Mouse (Mus musculus) spleen, adult 18-20 months (tissue): ENCODE measurements around the gene Ap1m2.
A peak's percentile ranks its signal among the peaks of the same experiment; 100 is the strongest.
"Not testable (repeated sequence)": the region's sequence is repeated elsewhere in the genome, so short reads cannot be mapped to it uniquely, and the experiment has no call there.

Experiments used
- DNase-seq, 2 experiments: peaks; one replicate each; pipeline ENCODE4 v3.0.0; 2022; ENCODE audit warnings: mixed read lengths in 2 of 2

The Ap1m2 gene

GRCm38 (mm10) chr9:21327569-21327968 lies 15.4 kb upstream of the Ap1m2 start:
- no peak for DNase-seq

GRCm38 (mm10) chr9:21324269-21324668 lies 12.1 kb upstream of the Ap1m2 start:
- no peak for DNase-seq

- DNase-seq, result not testable (repeated sequence)
Observed at GRCm38 (mm10) chr9:21322917-21323297, 10.8 kb upstream of the Ap1m2 start.

- DNase-seq, result peak in 1 of 2 experiments; percentile 40
Observed at GRCm38 (mm10) chr9:21322211-21322916, 10.2 kb upstream of the Ap1m2 start.

- peak; percentile 66 to 72 for DNase-seq
Observed at GRCm38 (mm10) chr9:21321513-21321835, 9.3 kb upstream of the Ap1m2 start.

GRCm38 (mm10) chr9:21320619-21321512 lies 8.7 kb upstream of the Ap1m2 start, which contains the start of gene Slc44a2:
Gene Slc44a2 (plus strand): TSS chr9:21320698.
- DNase-seq, result peak; percentile 85 to 95

GRCm38 (mm10) chr9:21320280-21320618 lies 8.1 kb upstream of the Ap1m2 start:
- DNase-seq, result no peak

GRCm38 (mm10) chr9:21319503-21319902 lies 7.4 kb upstream of the Ap1m2 start:
- DNase-seq, result no peak

GRCm38 (mm10) chr9:21318792-21319191 lies 6.7 kb upstream of the Ap1m2 start:
- DNase-seq, result no peak

GRCm38 (mm10) chr9:21316696-21317095 lies 4.6 kb upstream of the Ap1m2 start:
- DNase-seq, result no peak

- DNase-seq, result no peak
Observed at GRCm38 (mm10) chr9:21315421-21315820, 3.3 kb upstream of the Ap1m2 start.

GRCm38 (mm10) chr9:21314367-21315140 lies 2.4 kb upstream of the Ap1m2 start:
- no peak for DNase-seq

- peak; percentile 80 to 94 for DNase-seq
Observed at GRCm38 (mm10) chr9:21313394-21313793, 1.3 kb upstream of the Ap1m2 start.

- no peak for DNase-seq
Observed at GRCm38 (mm10) chr9:21311695-21312094, 442 bp downstream of the Ap1m2 start.

GRCm38 (mm10) chr9:21309150-21309741 lies 2.9 kb downstream of the Ap1m2 start:
- DNase-seq, result peak in 1 of 2 experiments; percentile 51

- no peak for DNase-seq
Observed at GRCm38 (mm10) chr9:21305065-21305464, 7.1 kb downstream of the Ap1m2 start.

- no peak for DNase-seq
Observed at GRCm38 (mm10) chr9:21299014-21299413, 13.1 kb downstream of the Ap1m2 start.

- DNase-seq, result no peak
Observed at GRCm38 (mm10) chr9:21292271-21292670, 19.9 kb downstream of the Ap1m2 start.

GRCm38 (mm10) chr9:21291868-21292267 lies 20.3 kb downstream of the Ap1m2 start:
- DNase-seq, result not testable (repeated sequence)

GRCm38 (mm10) chr9:21291022-21291787 lies 20.9 kb downstream of the Ap1m2 start, which contains the start of gene Cdkn2d:
Gene Cdkn2d (minus strand): TSS chr9:21291407.
- peak; percentile 100 for DNase-seq

- no peak for DNase-seq
Observed at GRCm38 (mm10) chr9:21290589-21290988, 21.5 kb downstream of the Ap1m2 start.

GRCm38 (mm10) chr9:21289337-21289671 lies 22.8 kb downstream of the Ap1m2 start:
- DNase-seq, result no peak
